Mouse (Mus musculus) ES-E14 (cell line): ENCODE results near the gene Acoxl. TPM values are rescaled to one million over a fixed set of nuclear protein-coding genes. Genes with fewer than 3 reads are reported as not detected.

Experiments
- DNase-seq: peaks from one replicate; pipeline ENCODE4 v3.0.0-alpha.2; 2013; ENCODE audit warnings: low read depth, low spot score
- H3K27ac ChIP-seq: 2 replicates; pipeline ENCODE4 v1.5.1; 2012; ENCODE audit warnings: low read depth, mild to moderate bottlenecking, low read length, moderate library complexity, mixed read lengths; ENCODE audit not compliant: poor library complexity, insufficient read depth, severe bottlenecking
- H3K36me3 ChIP-seq: 2 replicates; pipeline ENCODE4 v1.6.1; 2012; ENCODE audit warnings: mild to moderate bottlenecking, low read length, moderate library complexity, mixed read lengths; ENCODE audit not compliant: control insufficient read depth, poor library complexity, insufficient read depth, severe bottlenecking
- H3K4me1 ChIP-seq, 2 experiments: fragments of 150-350 bp in 1 of 2; sonication (generic) in 1 of 2; 2 replicates each; pipeline ENCODE4 v1.6.1; 2012; ENCODE audit warnings: low read length in 2 of 2, mild to moderate bottlenecking in 1 of 2, mixed read lengths in 1 of 2; ENCODE audit not compliant: control insufficient read depth in 2 of 2, insufficient read depth in 2 of 2, poor library complexity in 1 of 2
- H3K4me3 ChIP-seq, 2 experiments: fragments of 150-350 bp in 1 of 2; sonication (generic) in 1 of 2; 2 replicates each; pipeline ENCODE4 v1.5.1; 2012; ENCODE audit warnings: low read length in 2 of 2, low read depth in 1 of 2, mild to moderate bottlenecking in 1 of 2, mixed read lengths in 1 of 2; ENCODE audit not compliant: insufficient read depth in 1 of 2, poor library complexity in 1 of 2, severe bottlenecking in 1 of 2
- H3K9ac ChIP-seq: 2 replicates; pipeline ENCODE4 v1.6.1; 2012; ENCODE audit warnings: low read depth, mild to moderate bottlenecking, low read length, mixed read lengths; ENCODE audit not compliant: poor library complexity, insufficient read depth, severe bottlenecking
- H3K9me3 ChIP-seq: fragments of 150-350 bp; sonication (generic); 2 replicates; pipeline ENCODE4 v1.6.1; 2012; ENCODE audit warnings: low read depth, mild to moderate bottlenecking, low read length; ENCODE audit not compliant: control insufficient read depth, insufficient read depth
- CHD2 ChIP-seq: IDR thresholded peaks from 2 replicates; pipeline ENCODE4 v1.6.1; 2014; ENCODE audit warnings: mild to moderate bottlenecking, low read depth, low read length, inconsistent platforms
- HCFC1 ChIP-seq: IDR thresholded peaks from 2 replicates; pipeline ENCODE4 v1.6.1; 2012; ENCODE audit warnings: low read length, inconsistent platforms, borderline replicate concordance; ENCODE audit not compliant: insufficient read depth
- MAFK ChIP-seq: IDR thresholded peaks from 2 replicates; pipeline ENCODE4 v1.6.1; 2014; ENCODE audit warnings: mild to moderate bottlenecking, low read depth, low read length, inconsistent platforms; ENCODE audit not compliant: insufficient read depth
- ZC3H11A ChIP-seq: IDR thresholded peaks from 2 replicates; pipeline ENCODE4 v1.6.1; 2012; ENCODE audit warnings: low read depth, mild to moderate bottlenecking, inconsistent platforms, low read length, borderline replicate concordance
- ZNF384 ChIP-seq: IDR thresholded peaks from 2 replicates; pipeline ENCODE4 v1.6.1; 2012; ENCODE audit warnings: low read depth, low read length, inconsistent platforms
- in situ Hi-C, 2 experiments: fragments of 600-800 bp; cut with MboI; formaldehyde crosslinking; loops; one replicate each; pipeline ENCODE4 v1.15.1; 2025; ENCODE audit warnings: low sequenced_read_pairs in 2 of 2, inconsistent platforms in 1 of 2; ENCODE audit not compliant: unreplicated experiment in 2 of 2
- total RNA-seq: library from RNA; depleted of rRNA; stranded (reverse); fragments of 300-350 nt; gene quantifications from 2 replicates; pipeline ENCODE4 v1.2.3, GENCODE M21; 2012

Gene Acoxl
- total RNA-seq, 1 experiment: 0.98 TPM

DNA sequence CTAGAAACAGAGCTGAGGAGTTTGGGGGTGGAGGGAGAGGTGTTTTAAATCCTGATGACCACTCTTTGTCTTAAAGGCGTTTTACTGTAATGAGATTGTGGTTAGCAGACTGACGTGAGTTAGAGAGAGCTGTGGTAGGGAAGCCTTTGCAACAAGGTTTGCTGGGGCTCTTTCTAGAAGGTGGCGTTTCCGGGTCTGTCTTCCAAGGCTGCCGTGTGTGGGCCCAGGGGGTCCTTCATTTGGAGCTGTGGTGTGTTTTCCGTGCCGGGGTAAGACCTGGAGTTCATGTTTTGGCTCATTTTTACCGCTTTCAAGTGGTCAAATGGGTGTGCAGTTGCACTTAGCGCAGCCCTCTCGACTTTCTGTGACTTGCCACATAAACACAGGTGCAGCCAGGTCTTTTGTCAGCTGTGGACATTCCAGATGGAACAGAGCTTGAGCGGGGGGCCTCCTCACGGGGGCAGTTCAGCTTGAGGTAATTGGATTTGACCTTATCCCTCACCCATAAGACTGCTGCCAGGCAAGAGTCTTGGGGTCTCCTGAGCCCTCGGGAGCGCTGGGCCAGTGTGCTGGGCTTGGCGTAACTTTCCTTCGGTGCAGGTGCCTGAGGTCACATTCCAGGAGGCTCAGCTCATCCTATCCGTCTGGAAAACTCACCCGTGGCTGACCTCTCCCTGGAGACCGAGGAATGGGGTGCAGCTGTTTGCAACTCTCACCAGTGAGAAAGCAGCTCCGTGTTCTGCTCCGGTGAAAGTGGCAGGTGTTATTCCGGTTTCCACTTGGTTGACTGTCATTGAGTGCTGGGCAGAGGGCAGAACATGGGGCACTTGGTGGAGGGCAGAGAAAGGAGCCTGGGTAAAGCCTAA is 83.6 kb downstream of the Acoxl start:
- in situ Hi-C loops: no loop called here
- Histone ChIP-seq H3K4me3 (no peak overlapping the region), H3K9ac (no peak overlapping the region), H3K4me1 (peaks cover 0 to 2% of the 10 kb centered on the region in 2 experiments; a peak in 1 of 4 replicates), H3K9me3 (no peaks in the 10 kb centered on the region), H3K27ac (no peak overlapping the region), H3K36me3 (no peaks in the 10 kb centered on the region)
- TF ChIP-seq ZNF384: no peak
- no peak for TF ChIP-seq ZC3H11A
- no peak for TF ChIP-seq HCFC1
- DNase-seq: no peak

DNA sequence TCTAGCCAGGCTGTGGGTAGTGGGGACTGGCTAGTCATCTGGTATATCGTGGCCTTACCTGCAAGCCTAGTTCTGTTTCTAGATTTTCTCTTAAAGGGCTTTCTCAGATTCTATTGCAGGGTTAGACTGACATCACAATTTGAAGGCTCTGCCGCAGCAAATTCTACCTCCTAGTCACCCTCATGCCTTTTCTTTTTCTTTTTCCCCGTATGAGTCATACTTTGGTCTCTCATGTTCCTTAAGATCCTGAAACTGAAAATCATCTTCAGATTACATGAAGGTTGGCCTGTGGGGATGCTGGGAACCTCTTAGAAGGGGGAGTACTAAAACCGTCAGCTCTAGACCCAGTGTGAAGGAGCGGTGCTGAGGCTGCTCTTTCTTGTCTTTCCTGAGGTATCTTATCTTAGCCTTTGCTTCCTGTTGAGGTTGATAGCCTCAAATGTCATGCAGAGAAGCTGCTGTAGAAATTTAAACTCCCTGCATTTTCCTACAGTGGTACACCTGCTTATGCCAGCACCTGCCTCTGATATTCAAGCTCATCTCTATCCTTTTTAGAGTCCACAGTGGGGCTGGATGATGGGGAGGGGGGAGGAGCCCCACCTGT is 84.5 kb downstream of the Acoxl start:
- no peak overlapping the region for H3K27ac ChIP-seq
- in situ Hi-C loops: no loop called here
- H3K9me3 ChIP-seq: no peaks in the 10 kb centered on the region
- no peak for TF ChIP-seq CHD2
- TF ChIP-seq HCFC1: no peak
- TF ChIP-seq ZNF384: no peak
- TF ChIP-seq MAFK: no peak
- no peak for TF ChIP-seq ZC3H11A
- no peak overlapping the region for H3K4me3 ChIP-seq
- H3K36me3 ChIP-seq: no peaks in the 10 kb centered on the region
- H3K4me1 ChIP-seq: peaks cover 0 to 3% of the 10 kb centered on the region in 2 experiments; a peak in 1 of 4 replicates
- DNase-seq: no peak
- no peak overlapping the region for H3K9ac ChIP-seq

DNA sequence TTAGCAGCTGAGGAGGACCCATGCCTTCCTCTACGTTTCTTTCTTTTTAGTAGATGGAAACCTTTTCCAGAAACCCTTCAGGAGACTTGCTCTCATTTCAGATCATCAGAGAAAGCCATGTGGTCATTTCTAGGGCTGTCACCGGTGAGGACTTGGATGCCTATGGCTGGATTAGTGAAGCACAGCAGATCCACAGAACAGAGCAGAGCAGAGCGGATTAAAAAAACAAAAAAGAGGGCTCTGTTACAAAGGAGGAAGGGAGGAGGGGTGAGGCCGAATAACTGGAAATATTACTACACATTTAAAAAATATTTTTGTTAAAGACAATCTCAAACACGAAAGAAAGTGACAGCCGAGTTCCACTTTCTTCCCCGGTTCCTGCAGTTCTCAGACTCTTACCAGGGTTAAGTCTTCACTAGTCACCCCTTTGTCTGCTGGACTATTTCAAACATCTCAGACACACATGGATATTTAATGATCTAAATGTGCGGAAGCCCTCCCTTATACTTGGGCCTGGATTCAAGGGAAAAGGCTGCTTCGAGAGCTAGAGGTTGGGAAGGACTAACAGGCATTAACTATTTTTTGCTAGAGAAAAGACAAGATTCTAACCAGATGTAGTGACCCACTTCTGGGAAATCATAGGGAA is 88.1 kb downstream of the Acoxl start:
- in situ Hi-C loops: no loop called here
- DNase-seq: no peak
- TF ChIP-seq MAFK (no peak), HCFC1 (no peak), ZNF384 (no peak), ZC3H11A (no peak), CHD2 (no peak)
- Histone ChIP-seq H3K4me1 (peaks cover 4% of the 10 kb centered on the region in 2 experiments; a peak in 2 of 4 replicates), H3K36me3 (no peaks in the 10 kb centered on the region), H3K4me3 (no peak overlapping the region), H3K9me3 (no peaks in the 10 kb centered on the region), H3K9ac (no peak overlapping the region), H3K27ac (no peak overlapping the region)

DNA sequence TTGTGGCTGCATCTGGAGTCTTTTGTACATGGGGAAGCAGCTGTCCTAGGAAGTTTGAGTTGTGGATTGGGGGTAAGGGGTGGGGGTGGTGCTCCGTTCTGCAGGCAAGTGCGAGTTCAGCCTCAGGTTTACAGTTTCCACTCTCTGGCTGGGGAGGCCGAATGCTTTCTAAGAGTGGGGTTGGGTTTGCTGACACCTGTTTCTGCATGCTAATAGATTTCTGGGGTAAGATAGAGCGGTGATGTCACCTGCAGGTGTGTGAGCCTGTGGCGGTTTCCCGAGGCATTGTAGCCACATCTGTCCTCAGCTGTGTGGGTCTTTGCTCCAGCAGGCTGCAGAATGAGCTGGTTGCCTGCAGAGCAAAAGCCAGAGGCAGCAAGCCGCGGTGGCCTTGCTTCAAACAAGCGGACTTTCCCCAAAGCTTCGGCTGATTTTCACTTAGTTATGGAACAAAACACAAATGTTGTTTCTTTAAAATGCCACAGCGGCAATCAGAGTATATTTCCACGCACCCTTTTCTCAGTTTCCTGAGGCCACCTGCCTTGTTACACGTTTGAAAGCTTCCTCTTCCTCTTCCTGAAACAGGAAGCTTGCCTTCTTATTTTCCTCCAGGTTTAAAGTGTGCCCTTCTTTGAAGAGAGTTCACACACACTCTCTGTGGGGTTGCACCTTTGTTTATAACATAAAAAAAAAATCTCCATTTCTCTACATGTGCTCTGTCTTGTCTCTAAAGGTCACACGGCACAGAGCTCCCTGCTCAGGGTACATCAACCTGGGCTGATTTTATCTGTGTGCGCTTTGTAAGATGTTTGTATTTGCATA is 89.0 kb downstream of the Acoxl start:
- Histone ChIP-seq H3K36me3 (no peaks in the 10 kb centered on the region), H3K9ac (no peak overlapping the region), H3K4me1 (peaks cover 4% of the 10 kb centered on the region in 2 experiments; a peak in 2 of 4 replicates), H3K27ac (no peak overlapping the region), H3K4me3 (no peak overlapping the region), H3K9me3 (no peaks in the 10 kb centered on the region)
- DNase-seq: no peak
- no peak for TF ChIP-seq ZC3H11A
- no peak for TF ChIP-seq ZNF384
- in situ Hi-C loops: no loop called here
